Mouse (Mus musculus) liver (tissue): ENCODE data around the gene Smurf2.
"Not testable (repeated sequence)": the region's sequence is repeated elsewhere in the genome, so short reads cannot be mapped to it uniquely, and the experiment has no call there.

ENCODE experiments used
- DNase-seq: peaks from one replicate; pipeline ENCODE4 v3.0.0-alpha.2; 2020; ENCODE audit warnings: mixed read lengths

The Smurf2 gene

GRCm38 (mm10) chr11:106807442-106807841 is 113.1 kb downstream of the Smurf2 start:
- DNase-seq: not testable (repeated sequence)

GRCm38 (mm10) chr11:106802069-106802627 is 118.4 kb downstream of the Smurf2 start:
- DNase-seq: no peak

GRCm38 (mm10) chr11:106795679-106796078 is 124.8 kb downstream of the Smurf2 start:
- DNase-seq: peak; percentile 30

GRCm38 (mm10) chr11:106793846-106794245 is 126.7 kb downstream of the Smurf2 start:
- DNase-seq: no peak

- DNase-seq: no peak
These were observed 130.9 kb downstream of the Smurf2 start for GRCm38 (mm10) chr11:106789649-106790048.

- DNase-seq: peak; percentile 98
These were observed 131.6 kb downstream of the Smurf2 start, which contains the start of the genes Ddx5 and Cep95 for GRCm38 (mm10) chr11:106788775-106789459. Ddx5 (minus strand) TSS chr11:106789185. Cep95 (plus strand) TSS chr11:106789252.

GRCm38 (mm10) chr11:106788026-106788774 is 132.3 kb downstream of the Smurf2 start:
- DNase-seq: peak; percentile 99

GRCm38 (mm10) chr11:106787131-106788025 is 133.1 kb downstream of the Smurf2 start:
- DNase-seq: peak; percentile 92

GRCm38 (mm10) chr11:106785043-106785442 is 135.5 kb downstream of the Smurf2 start:
- DNase-seq: no peak

- DNase-seq: no peak
These were observed 136.0 kb downstream of the Smurf2 start for GRCm38 (mm10) chr11:106784476-106784875.

- DNase-seq: no peak
These were observed 137.4 kb downstream of the Smurf2 start for GRCm38 (mm10) chr11:106782841-106783764.

GRCm38 (mm10) chr11:106782271-106782670 is 138.2 kb downstream of the Smurf2 start:
- not testable (repeated sequence) for DNase-seq

- DNase-seq: no peak
These were observed 139.8 kb downstream of the Smurf2 start for GRCm38 (mm10) chr11:106780590-106781220.

GRCm38 (mm10) chr11:106780089-106780425 is 140.5 kb downstream of the Smurf2 start:
- DNase-seq: no peak

GRCm38 (mm10) chr11:106779388-106780088 is 141.0 kb downstream of the Smurf2 start, which contains the start of gene Polg2:
Polg2 (minus strand) TSS chr11:106779537.
- DNase-seq: peak; percentile 94

- DNase-seq: no peak
These were observed 141.7 kb downstream of the Smurf2 start for GRCm38 (mm10) chr11:106778589-106779387.

- no peak for DNase-seq
These were observed 142.4 kb downstream of the Smurf2 start for GRCm38 (mm10) chr11:106778132-106778531.

GRCm38 (mm10) chr11:106777395-106777794 is 143.1 kb downstream of the Smurf2 start:
- DNase-seq: no peak

GRCm38 (mm10) chr11:106776960-106777359 is 143.6 kb downstream of the Smurf2 start:
- DNase-seq: no peak
